Mouse (Mus musculus): ENCODE data around the gene Pla2g2f.

DNA sequence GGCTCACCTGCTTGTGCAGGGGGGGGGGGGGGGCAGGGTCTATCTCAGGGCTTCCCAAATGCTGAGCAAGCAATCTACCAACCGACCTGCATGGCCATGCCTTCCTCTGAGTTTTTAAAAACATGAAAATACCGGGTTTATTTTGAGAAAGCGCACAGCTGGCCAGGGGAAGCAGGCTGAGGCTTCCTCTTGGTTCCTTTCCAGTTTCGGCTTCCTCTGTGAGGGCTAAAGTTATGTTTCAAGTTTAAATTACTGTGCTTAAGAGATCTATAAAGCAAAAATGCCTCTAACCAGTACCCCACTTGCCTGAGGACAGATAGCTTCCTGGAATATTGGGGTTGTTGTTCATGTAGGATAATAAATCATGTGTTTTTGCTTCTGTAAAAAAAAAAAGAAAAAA is 28.7 kb upstream of the Pla2g2f start:
- TF ChIP-seq HCFC1 (IDR thresholded peaks at IDR 0.05; ENCODE audit: borderline replicate concordance, insufficient read depth, low read length), result no peak
- TF ChIP-seq CHD2 (IDR thresholded peaks at IDR 0.05; ENCODE audit: low read depth, low read length), result no peak
- no peak for TF ChIP-seq ZNF384 (IDR thresholded peaks at IDR 0.05; ENCODE audit: low read depth, low read length)
